Mouse (Mus musculus) gastrocnemius, postnatal 14 days (tissue): ENCODE data around the gene Qsox1. TPM values are rescaled to one million over a fixed set of nuclear protein-coding genes. Genes with fewer than 3 reads are reported as not detected.

Experiments used
- DNase-seq: peaks from one replicate; pipeline ENCODE4 v3.0.0; 2021; ENCODE audit warnings: mixed read lengths
- intact Hi-C: fragments of 180-260 bp; cut with DNase I; formaldehyde crosslinking; loops from one replicate; pipeline ENCODE4 v1.15.1; 2025; ENCODE audit warnings: low total_unique reads
- total RNA-seq, 2 experiments: library from RNA; stranded (reverse); gene quantifications; 2 replicates each; pipeline ENCODE4 v1.2.3; 2021

The Qsox1 gene
- total RNA-seq, 2 experiments from 2014 or later = 32.3 to 33.3 TPM

DNA sequence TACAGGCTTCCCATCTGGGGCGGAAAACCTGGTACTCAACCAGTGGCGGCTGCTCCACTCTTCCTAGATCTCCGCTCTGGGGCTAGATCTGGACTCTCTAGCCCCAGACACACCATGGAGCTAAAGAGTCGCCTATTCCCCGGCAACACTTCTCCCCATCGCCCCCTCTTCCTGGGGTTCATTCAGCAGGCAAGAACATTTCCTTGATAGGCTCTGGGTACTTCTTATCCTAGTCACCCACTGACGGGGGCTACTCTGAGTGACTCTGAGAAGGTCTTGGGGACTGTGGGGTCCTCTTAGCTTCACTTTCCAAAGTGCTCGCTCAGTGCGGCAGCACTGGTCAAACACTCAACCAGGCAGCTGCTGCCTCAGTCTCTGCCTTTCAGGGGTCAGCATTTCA is 59.3 kb downstream of the Qsox1 start:
- intact Hi-C loops = no loop called here
- DNase-seq = no peak

DNA sequence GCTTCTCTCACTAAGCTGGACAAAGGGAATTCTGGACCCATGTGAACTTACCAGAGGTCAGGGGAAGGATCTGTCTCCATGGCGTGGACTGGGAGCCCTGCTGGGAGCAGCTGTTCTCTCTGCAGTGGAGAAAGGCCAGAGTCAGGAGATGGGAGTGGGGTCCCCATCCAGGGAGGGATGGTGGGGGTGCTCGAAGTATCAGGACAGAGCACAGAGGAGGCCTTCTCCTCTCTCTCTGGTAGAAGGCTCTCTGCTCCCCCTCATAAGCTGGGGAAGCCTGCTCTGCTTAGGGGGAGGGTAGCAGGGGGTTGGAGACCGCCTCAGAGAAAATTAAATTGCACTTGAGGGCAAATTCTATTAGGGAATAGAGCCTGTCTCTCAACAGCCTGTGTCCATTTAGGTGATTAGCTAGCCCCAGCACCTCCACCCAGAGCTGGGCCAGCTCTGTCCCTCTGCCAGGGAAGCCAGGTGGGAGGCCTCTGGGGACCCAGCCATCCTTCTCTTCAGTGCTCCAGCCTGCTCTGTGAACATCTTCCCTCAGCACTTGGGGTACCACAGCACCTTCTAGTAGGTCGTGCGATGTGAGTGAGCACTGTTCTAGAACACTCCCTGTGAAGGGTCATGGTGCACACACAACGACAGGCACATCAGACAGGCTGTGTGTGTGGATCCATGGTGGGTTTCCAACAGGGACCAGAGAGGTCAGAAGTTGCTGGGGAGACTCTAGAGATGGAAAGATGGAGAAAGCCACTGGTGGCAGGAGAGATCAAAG is 61.0 kb downstream of the Qsox1 start, which contains the start of gene Lhx4:
Gene Lhx4 (minus strand): TSS at position 201 of the 772 bp plus-strand sequence.
- intact Hi-C loops = no loop called here
- DNase-seq = no peak

DNA sequence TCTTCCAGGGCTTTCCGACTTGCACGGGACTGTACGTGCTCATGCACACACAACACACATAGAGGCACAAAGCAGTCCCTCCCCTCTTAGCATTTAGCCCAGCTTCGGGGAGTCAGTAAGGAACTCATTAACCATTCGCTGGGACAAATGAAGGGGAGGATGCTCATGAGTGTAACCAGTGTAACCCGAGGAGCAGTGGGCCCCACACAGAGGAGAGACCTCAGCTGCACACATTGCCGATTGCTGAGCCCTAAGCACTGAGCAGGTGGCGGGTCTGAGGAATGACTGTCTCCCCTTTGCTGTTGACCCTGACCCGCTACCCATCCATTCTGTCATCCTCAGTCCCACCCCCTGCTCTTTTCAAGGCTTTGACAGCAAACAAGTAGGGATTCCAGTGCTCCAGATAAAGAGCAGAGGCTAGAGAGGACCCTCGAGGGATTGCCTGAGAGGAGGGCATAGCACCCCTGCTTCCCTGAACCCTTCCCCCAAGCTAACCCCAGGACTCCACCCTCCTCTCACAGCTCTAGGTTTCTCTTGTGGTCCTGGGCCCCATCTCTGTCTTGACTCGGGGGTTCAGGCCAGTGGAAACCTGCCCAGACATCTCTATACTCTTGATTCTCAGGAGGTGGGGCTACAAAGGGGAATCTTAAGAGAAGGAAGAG is 62.0 kb downstream of the Qsox1 start:
- no peak for DNase-seq
- intact Hi-C loops = no loop called here

DNA sequence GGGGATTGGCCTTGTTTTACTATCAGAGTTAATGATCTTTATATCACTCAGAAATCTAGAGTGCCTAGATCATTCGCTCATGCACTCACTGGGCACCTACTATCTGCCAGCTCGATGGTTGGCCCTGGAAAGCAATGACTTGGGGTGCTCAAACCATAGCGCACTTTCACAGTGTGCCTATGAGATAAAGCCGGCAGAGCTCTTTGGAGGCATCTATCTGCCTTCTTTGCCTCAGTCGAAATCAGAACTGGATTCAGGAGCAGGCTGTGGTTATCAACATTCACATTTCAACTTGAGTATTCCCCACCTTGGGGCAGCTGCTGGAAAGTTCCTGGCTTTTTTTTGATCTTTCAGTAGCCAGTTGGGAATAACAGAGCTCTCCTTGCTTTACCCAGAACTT is 64.8 kb downstream of the Qsox1 start:
- intact Hi-C loops = no loop called here
- no peak for DNase-seq

DNA sequence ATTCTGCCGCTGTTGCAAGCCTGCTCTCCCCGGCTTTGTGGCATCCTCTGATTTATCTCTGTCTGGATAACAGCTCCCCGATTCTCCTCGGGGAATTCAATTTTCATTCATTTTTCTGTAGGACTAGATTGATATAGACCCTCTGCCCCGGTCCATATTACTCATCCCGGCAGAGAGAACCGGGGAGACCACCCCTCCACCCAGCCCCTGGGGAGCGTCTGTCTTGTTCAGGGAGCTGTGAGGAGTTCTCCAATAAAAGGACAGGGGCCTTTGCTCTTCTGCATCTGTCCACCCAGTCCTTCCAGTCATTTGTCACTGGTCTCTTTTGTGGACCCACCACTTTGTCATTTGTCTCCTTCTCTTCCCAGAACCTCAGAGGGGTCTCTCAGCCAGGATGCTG is 65.7 kb downstream of the Qsox1 start:
- DNase-seq = no peak
- intact Hi-C loops = no loop called here

DNA sequence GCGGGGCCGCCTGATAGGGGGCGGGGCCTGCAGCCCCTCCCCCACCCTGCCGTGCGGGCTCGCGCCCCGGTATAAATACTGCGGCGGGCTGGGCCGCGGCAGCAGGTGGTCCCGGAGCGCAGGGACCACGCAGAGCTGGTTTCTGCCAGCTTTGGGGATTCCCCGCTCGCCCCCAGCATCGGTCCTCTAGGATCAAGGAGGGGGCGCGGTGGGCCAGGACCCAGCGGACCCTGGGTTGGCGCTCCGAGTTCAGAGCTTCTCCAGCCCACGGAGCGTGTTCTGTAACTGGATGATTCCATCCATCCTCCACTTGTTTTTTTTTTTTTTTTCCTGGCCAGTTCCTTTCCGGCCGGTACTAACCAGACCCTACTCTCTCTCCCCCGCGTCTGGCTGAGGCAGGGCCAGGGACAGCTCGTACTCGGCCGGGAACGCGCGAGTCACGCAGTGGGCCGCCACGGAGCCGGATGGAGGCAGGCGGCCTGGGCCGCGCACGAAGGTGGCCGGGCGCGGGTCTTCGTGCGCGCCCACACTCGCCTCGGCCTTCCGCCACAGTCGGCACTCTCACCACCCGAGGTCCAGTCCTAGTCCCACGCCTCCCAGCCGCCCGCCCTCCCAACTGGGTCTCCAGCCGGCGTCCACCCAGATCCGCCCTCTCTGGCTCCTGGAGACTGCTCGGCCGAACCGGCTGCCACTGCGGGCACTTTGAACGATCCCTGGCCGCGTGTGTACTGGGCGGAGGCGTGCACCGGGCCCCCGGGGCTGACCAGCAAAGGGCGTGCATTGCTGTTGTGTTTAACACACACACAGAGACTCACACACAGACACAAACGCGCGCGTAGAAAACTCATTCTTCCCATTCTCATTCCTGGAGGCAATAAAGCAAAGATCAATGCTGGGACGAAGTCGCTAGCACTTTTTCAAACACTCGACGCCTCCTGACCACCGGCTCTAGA is 70.0 kb downstream of the Qsox1 start:
- intact Hi-C loops = no loop called here
- no peak for DNase-seq

DNA sequence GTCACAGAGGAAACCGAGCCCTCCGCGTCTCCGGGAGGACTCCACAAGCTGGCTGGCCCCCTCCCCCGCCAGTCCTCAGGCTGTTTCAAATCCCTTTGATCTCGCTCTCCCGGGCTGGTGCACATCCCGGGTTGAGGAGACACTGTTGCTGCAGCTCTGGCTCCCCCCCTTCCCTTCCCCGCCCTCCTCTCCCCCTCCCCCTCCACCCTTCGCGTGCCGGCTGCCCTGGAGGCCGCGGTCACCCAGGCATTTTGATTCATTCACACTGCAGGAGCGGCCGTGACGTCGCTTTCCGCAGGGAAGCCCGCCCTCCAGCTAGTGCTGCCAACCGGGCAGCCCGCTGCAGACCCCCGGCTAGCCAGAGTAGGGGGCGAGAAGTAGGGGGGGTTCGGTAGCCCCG is 70.7 kb downstream of the Qsox1 start:
- intact Hi-C loops = no loop called here
- no peak for DNase-seq

DNA sequence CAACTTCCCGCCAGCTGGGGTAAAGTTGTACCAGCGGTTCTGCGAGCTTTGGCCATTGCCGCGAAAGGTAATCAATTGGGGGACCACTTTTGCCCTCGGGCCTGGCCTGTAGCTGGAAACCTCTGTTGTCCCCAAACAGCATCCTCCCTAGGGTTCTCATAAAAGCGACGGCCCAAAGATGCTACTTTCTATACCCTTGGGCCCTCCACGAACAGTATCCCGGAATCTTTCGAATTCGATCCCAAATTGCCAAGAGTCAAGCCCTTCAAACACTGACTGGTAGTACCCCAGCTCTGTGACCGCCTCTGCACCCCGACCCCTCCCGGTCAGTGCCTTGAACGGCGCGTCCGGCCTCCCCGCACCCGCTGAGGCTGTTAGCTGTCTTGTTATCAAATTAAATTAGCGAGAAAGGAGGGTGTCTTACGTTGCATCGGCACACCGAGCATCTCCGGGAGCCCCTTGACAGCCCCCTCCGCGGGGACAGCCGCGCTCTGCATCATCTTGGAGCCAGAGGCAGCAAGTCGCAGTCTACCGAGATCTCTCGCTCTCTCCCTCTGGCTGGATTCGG is 71.2 kb downstream of the Qsox1 start:
- intact Hi-C loops = no loop called here
- no peak for DNase-seq

DNA sequence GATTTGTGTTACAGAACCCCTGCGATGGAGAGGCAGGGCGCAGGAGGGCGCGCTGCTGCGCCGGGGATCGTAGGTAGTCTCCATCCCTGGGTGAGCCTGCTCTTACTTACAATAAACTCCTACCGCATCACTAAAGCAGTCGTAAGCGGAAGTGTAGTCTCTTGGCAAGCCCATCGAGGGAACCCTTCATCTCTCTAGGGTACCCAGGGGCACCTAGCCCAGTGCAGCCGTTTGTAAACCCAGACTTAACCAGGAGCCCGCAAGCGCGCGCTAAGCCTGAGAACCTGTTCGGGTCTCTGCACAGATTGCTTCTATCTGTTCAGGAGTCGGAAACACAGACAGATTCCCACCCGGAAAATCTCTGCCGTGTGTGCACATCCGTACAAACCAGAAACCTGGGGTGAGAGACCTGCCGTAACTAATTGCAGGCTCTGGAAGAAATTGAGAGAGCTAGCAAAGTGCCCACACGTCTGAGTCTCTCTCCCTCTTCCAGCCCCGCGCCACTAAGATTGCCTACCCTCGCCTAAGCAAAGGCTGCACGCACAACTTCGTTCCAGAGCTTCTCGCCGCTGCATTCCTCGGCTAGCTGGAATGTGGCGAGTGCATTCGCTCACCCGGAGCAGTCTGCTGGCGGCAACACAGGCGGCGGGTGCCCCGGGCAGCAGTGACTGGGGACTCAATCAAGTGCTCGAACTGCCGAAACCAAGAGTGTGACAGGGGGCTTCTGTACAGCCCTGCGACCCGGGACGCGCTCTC is 71.9 kb downstream of the Qsox1 start:
- DNase-seq = no peak
- intact Hi-C loops = no loop called here

DNA sequence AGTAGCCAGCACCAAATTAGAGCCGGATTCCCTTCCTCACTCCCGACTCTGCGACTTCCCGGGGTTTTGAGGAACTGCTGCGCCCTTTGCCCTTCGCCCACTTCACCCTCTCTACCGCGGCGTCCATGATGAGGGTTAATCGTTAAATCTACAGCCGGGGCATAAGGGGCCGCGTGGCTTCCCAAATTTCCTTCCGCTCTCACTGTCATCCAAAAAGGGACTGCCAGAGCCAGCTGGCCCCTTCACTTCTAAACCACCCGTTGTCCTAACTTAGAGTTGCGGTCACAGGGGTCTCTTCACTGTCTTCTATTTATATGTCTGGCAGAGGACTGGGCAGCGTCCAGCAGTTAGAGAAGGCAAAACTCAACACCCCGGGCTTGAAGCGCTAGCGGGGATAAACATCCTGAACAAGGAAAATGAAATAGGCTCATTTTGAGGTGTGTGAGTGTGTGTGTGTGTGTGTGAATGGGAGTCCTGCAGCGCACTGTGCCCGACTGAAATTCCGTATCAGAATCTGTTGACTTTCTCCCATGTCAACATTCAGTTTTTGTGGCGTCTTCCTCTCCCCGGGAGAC is 74.8 kb downstream of the Qsox1 start:
- intact Hi-C loops = no loop called here
- DNase-seq = no peak

DNA sequence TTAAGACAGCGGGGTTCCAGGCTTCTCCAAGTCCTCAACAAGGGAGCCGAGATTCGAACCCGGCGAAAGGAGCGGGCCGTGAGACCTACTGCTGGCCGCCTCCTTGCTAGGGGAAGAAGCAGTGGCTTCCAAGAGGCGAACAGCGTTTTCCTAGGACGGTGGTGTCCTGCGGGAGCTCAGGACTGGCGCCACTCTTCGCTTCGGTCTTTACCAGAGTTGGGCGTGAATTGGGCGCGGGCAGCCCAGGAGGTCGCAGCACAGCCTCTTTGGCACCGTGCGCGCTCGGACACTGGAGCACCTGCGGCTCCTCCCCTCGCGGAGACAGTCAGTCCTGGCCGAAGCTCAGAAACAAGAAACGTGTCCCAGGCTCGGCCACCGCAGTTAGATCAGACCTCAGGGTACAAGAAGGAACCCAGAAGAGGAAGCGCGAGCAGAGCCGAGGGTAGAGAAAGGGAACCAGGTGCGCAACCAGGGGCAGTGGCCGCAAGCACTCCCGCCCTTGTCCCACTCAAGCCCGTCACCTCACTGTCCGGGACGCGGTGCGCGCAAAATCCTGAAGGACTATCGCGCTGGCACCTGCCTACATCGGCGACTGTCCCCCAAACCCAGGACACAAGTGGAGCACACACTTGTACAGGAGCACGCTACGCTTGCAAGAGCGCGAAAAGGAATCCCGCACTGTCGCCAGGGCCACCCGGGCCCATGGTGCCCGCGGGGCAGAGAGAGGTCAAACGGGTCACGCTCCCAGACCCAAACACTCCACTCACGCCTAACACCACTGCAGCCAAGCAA is 75.5 kb downstream of the Qsox1 start:
- no peak for DNase-seq
- intact Hi-C loops = no loop called here

DNA sequence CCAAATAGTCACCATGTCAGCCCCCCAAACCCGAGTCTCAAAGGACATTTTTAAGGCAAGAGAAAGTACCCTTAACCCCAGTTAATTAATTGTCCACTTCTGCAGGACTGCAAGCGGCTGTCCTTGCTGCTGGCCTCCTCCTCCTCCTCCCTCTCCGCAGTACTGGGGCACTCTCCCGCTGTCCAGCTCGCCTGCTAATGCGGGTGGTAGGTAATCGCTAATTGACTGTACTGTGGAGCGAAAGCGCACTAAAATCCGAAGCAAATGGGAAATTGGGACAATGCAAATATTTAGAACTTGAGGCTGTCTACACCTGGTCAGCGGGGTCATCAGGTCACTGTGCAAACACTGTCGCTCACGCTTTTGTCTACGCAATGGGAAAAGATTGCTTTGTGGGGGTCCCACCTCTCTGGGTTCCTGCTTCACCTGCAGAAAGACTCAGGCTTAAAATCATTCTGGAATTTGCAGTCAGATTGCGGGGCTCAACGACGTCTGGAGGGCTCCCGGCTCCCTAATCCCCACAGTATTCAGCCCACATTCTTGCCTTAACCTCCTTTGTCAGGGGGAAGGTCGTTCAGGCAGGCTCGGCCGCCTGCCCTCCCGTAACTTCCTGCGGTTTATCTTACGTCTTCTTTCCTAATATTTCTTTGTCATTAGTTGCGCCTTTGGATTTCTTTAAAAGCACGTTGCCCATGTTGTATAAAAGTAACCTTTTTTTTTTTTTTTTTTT is 76.4 kb downstream of the Qsox1 start:
- intact Hi-C loops = no loop called here
- no peak for DNase-seq

DNA sequence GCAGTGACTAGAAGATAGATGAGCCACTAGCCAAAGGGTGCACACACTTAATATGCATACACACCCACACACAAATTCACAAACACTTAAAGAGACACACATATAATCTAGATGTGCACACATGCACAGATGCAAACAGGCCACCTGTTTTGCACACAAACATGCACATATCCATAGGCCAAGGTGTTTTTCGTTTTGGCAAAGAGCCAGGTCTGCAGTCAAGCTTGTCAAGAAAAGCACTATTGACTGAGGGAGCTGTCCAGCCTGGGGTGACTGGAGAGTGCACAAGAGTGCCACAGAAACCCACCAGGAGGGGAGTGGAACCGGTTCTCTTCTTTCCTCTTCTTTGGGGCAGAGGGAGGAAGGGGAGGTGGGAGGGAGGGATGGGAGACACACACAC is 81.5 kb downstream of the Qsox1 start:
- intact Hi-C loops = no loop called here
- DNase-seq = no peak

DNA sequence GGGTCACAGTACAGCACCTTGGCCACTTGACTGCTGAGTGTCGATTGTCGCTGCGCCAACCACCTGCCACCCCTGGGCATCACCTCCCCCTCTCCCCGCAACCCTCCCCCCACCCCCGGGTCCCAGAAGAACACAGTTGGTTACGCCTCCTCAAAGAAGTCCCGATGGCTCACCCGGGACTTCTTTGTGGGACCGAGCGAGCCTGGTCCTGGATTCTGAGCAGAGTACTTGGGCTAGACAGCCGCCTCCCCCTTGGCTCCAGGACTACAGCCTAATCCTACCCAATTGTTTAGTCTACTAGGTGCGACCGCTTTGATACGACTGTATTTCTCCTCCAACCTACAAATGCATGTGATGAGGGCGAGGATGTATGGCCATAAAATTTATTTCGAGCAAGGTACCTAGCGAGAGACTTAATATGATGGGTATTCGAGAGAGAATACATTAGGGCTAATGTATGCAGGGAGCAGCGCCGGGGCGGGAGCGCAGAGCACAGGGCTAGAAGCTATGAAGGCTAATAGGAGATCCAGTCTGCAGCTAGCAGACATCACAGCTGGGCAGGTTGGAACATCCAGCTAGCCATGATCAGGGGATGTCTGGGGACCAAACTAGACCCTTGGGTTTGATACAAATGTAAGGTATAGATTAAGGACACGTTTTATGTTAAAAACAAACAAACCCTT is 83.4 kb downstream of the Qsox1 start:
- intact Hi-C loops = no loop called here
- no peak for DNase-seq

DNA sequence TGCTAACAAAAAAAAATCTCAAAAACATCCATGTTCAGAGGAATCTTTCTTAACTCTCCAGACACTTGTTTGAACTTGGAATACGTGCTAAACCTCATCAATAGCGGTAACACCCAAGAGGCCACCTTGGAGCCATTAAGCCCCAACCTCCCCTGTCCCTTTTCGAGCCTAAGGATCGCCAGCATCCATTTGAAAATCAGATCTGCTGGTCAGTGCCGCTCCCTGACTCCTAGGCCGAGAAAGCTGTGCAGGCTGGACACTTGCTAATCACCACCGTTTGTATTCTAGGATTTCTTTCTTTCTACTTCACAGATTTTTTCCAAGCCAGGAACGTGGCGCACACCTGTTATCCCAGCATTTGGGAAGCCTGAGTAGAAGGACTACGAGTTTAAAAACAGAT is 84.9 kb downstream of the Qsox1 start:
- DNase-seq = no peak
- intact Hi-C loops = no loop called here
